Mouse (Mus musculus): Measurements from ENCODE around the gene Pla2g16.

GRCm38 (mm10) chr19:7601551-7601950 is 44.3 kb downstream of the Pla2g16 start:
- TF ChIP-seq MAX (IDR thresholded peaks at IDR 0.05; ENCODE audit: low read depth): no peak
- TF ChIP-seq MYOG (IDR thresholded peaks at IDR 0.05; ENCODE audit: control insufficient read depth in 1 of 3, insufficient read depth in 1 of 3, insufficient read length in 2 of 3, low read depth in 2 of 3): peak in 1 of 3 experiments; percentile 71
- TF ChIP-seq POLR2A (IDR thresholded peaks at IDR 0.05; ENCODE audit: insufficient read length, low read depth): no peak

All from myocyte (in vitro differentiated cells).